Mouse (Mus musculus) ES-Bruce4 (cell line): ENCODE data around the gene Herc4. TPM values are rescaled to one million over a fixed set of nuclear protein-coding genes. Genes with fewer than 3 reads are reported as not detected.

Experiments used
- H3K27ac ChIP-seq: 2 replicates; pipeline ENCODE4 v1.5.1; 2012; ENCODE audit warnings: low read length, inconsistent platforms; ENCODE audit not compliant: insufficient read depth
- H3K27me3 ChIP-seq: 2 replicates; pipeline ENCODE4 v1.6.1; 2012; ENCODE audit warnings: mild to moderate bottlenecking, low read length, inconsistent platforms; ENCODE audit not compliant: control insufficient read depth, poor library complexity, insufficient read depth, severe bottlenecking
- H3K36me3 ChIP-seq: 2 replicates; pipeline ENCODE4 v1.6.1; 2012; ENCODE audit warnings: inconsistent platforms, mild to moderate bottlenecking, low read length, moderate library complexity; ENCODE audit not compliant: control insufficient read depth, poor library complexity, insufficient read depth, severe bottlenecking
- H3K4me1 ChIP-seq: one replicate; pipeline ENCODE4 v1.8.1; 2011; ENCODE audit warnings: low read length; ENCODE audit not compliant: control insufficient read depth, insufficient read depth
- H3K4me3 ChIP-seq: 2 replicates; pipeline ENCODE4 v1.5.1; 2011; ENCODE audit warnings: low read depth, mild to moderate bottlenecking, low read length
- H3K9ac ChIP-seq: 2 replicates; pipeline ENCODE4 v1.6.1; 2012; ENCODE audit warnings: low read depth, mild to moderate bottlenecking, inconsistent platforms; ENCODE audit not compliant: poor library complexity, severe bottlenecking
- H3K9me3 ChIP-seq: replicated peaks from 2 replicates; pipeline ENCODE4 v1.6.1; 2012; ENCODE audit warnings: mild to moderate bottlenecking, low read length, inconsistent platforms; ENCODE audit not compliant: control insufficient read depth, poor library complexity, insufficient read depth, severe bottlenecking
- CTCF ChIP-seq: IDR thresholded peaks from one replicate; pipeline ENCODE4 v1.8.1; 2011; ENCODE audit warnings: low read depth, low read length
- EP300 ChIP-seq: IDR thresholded peaks from 2 replicates; pipeline ENCODE4 v1.6.1; 2011; ENCODE audit warnings: low read depth, low read length; ENCODE audit not compliant: insufficient read depth
- POLR2A ChIP-seq: IDR thresholded peaks from one replicate; pipeline ENCODE4 v1.8.1; 2011; ENCODE audit warnings: low read length; ENCODE audit not compliant: insufficient read depth
- polyA plus RNA-seq: library from polyadenylated mRNA; stranded (reverse); fragments of >200 nt; gene quantifications from 2 replicates; pipeline ENCODE4 v1.2.4, GENCODE M21; 2011; ENCODE audit warnings: low read depth; ENCODE audit not compliant: missing spikeins, insufficient read depth, insufficient read length

The Herc4 gene
- polyA plus RNA-seq, 1 experiment = 139 TPM

DNA sequence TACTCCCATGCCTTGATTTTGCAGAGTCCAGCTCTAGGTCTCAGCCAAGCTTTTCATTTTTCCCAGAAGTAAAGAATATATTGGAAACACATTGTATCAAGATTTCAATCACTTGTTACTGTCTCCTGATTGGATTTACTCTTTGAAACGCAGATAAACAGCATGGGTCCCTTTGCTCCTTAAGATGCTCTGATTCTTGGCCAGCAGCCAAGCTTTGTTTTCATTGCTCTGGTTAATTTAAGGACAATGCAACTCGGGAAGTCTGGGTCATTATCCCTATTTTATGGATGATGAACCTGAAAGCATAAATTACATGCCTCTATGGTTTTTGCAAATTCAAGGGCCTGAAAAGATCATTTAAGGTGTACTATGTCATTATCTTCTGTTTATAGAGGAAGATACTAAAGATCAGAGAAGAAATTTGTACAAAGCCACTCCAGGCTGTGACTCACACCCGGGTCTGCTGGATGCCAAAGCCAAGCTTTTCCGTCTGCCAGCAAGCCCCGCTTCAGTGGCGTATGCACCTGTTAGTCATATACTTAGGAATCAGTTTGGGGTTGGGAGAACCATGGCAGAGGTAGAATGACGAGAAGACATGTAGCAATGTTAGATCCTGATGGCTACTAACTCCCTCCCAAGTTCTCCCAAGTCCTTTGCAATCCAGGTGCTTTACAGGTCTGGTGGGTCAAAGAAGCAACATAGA lies 22.4 kb upstream of the Herc4 start:
- TF ChIP-seq EP300 (no peak), CTCF (no peak), POLR2A (no peak)
- no peak overlapping the region for H3K9ac ChIP-seq

DNA sequence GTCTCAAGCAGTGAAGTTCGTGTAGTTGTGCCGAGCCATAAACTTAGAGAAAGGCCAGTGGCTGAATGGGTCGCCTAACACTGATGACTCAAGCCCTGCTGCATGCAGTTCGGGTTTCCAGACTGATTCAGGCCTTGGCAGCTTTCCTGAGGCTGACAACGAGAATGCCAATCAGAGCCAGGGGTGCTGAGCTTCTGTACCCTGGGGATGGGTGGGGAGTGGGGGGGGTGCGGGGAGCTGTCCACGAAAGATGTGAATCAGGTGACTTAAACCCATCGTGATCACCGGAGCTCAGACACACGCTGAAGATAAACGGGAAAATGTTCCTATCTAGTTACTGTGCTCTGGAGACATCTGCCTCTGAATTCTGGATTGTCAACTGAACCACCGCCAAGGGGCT lies 19.3 kb upstream of the Herc4 start:
- no peaks in the 10 kb centered on the region for H3K4me1 ChIP-seq
- no peaks in the 10 kb centered on the region for H3K36me3 ChIP-seq
- no peak overlapping the region for H3K4me3 ChIP-seq
- 0 out of 2 replicates have a peak, but pooled peaks cover 4% of the 10 kb centered on the region for H3K9me3 ChIP-seq
- TF ChIP-seq POLR2A = no peak
- TF ChIP-seq CTCF = no peak
- TF ChIP-seq EP300 = no peak
- no peak overlapping the region for H3K9ac ChIP-seq
- H3K27ac ChIP-seq = no peak overlapping the region
- no peaks in the 10 kb centered on the region for H3K27me3 ChIP-seq

More for the DNA sequence above, 22.4 kb upstream of the Herc4 start:
- Histone ChIP-seq H3K9me3 (0 out of 2 replicates have a peak, but pooled peaks cover 4% of the 10 kb centered on the region), H3K27me3 (no peaks in the 10 kb centered on the region), H3K27ac (no peak overlapping the region), H3K4me1 (no peaks in the 10 kb centered on the region), H3K36me3 (no peaks in the 10 kb centered on the region), H3K4me3 (no peak overlapping the region)

DNA sequence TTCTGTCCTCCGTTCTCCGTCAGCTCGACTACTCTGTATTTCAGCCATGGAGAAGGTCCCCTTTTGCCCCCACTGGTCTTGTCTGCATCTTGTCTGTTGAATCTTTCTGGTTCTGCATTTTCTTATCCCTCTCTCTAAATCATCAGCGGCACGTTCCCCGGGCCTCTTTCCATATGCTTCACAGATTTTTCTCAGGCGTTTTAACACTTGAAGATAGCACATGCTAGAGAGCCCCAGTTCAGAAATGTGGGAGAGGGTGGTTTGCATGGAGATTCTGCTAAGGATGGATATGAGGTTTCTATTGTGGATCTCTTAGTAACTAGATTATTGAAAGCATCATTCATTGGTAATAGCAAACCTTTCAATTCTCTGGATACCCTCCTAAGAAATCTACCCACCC lies 13.3 kb upstream of the Herc4 start:
- Histone ChIP-seq H3K9ac (no peak overlapping the region), H3K4me1 (no peaks in the 10 kb centered on the region), H3K27me3 (no peaks in the 10 kb centered on the region), H3K9me3 (no peaks in the 10 kb centered on the region), H3K36me3 (no peaks in the 10 kb centered on the region), H3K4me3 (no peak overlapping the region), H3K27ac (no peak overlapping the region)
- TF ChIP-seq CTCF (no peak), EP300 (no peak), POLR2A (no peak)

DNA sequence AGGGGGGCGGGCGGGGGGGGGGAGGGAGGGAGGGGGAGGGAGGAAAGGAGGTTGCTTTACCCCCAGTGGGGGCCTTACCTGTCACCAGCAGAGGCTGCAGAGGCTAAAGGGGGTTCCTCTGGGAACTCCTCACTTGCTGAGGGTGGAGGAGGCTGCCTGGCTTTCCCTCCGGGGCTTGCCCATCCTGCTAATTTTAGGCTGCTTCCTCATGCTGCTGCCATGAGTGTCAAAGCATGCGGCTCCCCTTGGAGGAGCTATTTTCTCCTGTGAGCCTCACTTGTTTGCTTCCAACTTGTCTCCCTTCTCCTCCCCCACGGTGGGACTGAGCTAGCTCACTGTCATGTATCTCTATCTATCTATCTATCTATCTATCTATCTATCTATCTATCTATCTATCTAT lies 12.8 kb upstream of the Herc4 start:
- Histone ChIP-seq H3K9ac (no peak overlapping the region), H3K27me3 (no peaks in the 10 kb centered on the region), H3K9me3 (no peaks in the 10 kb centered on the region), H3K4me1 (no peaks in the 10 kb centered on the region), H3K4me3 (no peak overlapping the region), H3K27ac (no peak overlapping the region), H3K36me3 (no peaks in the 10 kb centered on the region)
- no peak for TF ChIP-seq EP300
- no peak for TF ChIP-seq POLR2A
- no peak for TF ChIP-seq CTCF

DNA sequence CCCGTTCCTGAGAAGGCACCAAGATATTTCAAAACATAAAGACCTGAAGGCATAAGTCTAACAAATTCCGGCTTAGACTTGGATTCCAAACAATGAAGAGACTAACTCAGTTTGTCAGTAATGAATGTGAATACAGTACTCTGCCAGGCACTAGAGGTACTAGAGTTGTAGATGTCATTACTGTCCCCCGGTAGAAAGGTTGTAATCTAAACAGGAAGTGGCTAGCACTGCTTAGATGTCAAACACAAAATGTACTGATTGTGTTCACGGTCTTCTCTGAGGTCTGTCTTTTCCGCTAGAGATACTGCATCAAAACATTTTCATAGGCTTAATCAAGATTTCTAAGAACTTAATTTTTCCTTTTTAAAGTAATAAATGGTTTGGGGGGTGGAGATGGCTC lies 12.0 kb upstream of the Herc4 start:
- Histone ChIP-seq H3K4me1 (no peaks in the 10 kb centered on the region), H3K36me3 (no peaks in the 10 kb centered on the region), H3K9ac (no peak overlapping the region), H3K4me3 (no peak overlapping the region), H3K27me3 (no peaks in the 10 kb centered on the region), H3K27ac (no peak overlapping the region), H3K9me3 (no peaks in the 10 kb centered on the region)
- TF ChIP-seq EP300 (no peak), POLR2A (no peak), CTCF (no peak)

DNA sequence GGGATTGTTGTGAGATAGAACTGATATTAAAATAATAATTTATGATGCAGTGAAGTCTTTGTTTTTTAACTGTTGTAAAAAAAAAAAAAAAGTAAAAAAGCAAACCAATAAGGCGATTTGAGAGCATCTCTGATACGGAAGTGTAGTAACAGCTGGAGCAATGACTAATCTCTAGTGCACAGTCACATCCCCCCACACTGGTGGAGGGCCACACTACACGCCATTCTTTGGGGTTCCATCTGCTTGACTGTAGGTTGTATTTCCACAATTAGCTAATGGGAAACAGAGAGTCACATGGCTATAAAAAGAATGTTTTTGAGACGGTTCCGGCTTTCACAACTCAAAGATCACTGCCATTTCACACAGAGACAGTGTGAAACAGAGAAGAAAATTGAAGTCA lies 9.5 kb upstream of the Herc4 start:
- Histone ChIP-seq H3K9ac (no peak overlapping the region), H3K36me3 (no peaks in the 10 kb centered on the region), H3K27me3 (no peaks in the 10 kb centered on the region), H3K4me1 (peaks cover 2% of the 10 kb centered on the region), H3K27ac (no peak overlapping the region), H3K9me3 (no peaks in the 10 kb centered on the region), H3K4me3 (no peak overlapping the region)
- no peak for TF ChIP-seq EP300
